Mouse (Mus musculus) Patski (cell line): ENCODE measurements at regions not wholly inside any gene's neighbourhood (a gene's known extent, or its start where the extent isn't known, plus 50 kb on each side); places are given as distances from the start of the nearest gene placed in this dataset.

Source experiments
- ATAC-seq: fragments of 100-300 bp; one replicate; pipeline ENCODE4 v1.8.0; 2021
- CTCF ChIA-PET: fragments of 350-600 bp; sonication (Branson Sonifier 250); formaldehyde crosslinking; loops from one replicate; lab custom pipeline; 2022; ENCODE audit warnings: inconsistent platforms; lab: Charles Lee
- POLR2A ChIA-PET: fragments of 350-600 bp; sonication (Branson Sonifier 250); formaldehyde crosslinking; loops from one replicate; lab custom pipeline; 2022; ENCODE audit warnings: antibody characterized with exemption, inconsistent platforms; lab: Charles Lee
- DNase-seq: peaks from one replicate; pipeline ENCODE4 v3.0.0-alpha.2; 2011; ENCODE audit warnings: low read depth, low spot score
- H3K27me3 ChIP-seq: fragments of 371-371 bp; one replicate; pipeline ENCODE4 v1.5.1; 2021
- CTCF ChIP-seq: fragments of 100-300 bp; IDR thresholded peaks from one replicate; pipeline ENCODE4 v1.5.1; 2021
- in situ Hi-C: fragments of 300-500 bp; cut with MboI; formaldehyde crosslinking; loops from 3 replicates; pipeline ENCODE4 v1.11.1; 2018; ENCODE audit warnings: low pct_unique_long_range_greater_than_20kb, mixed read lengths

GRCm38 (mm10) chr8:11145251-11145650 lies 137.0 kb upstream of the Irs2 start:
- in situ Hi-C loops, result no loop called here
- no peak for TF ChIP-seq CTCF

DNA sequence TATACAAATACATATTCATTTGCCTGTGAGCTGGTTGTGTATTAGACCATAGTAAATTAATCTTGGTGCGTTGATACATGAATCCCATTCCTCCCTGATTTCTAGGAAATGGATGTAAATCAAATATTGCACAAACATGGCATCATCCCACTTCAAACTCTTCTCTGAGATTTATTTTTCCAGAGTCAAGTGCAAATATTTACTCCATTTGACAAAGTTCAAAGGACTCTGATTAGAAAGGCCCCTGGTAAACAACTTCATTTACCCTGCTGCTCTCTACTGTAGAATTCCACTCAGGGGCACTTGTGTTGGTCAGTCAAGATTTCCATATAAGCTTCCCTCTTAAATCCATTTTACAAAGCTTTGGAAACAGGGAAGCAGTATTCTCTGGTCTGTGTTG lies 132.3 kb upstream of the Irs2 start:
- TF ChIP-seq CTCF, result no peak
- in situ Hi-C loops, result no loop called here
- no peak for ATAC-seq
- no peak for DNase-seq
- CTCF ChIA-PET, result no interaction called here
- POLR2A ChIA-PET, result no interaction called here
- H3K27me3 ChIP-seq, result no peaks in the 10 kb centered on the region

More at GRCm38 (mm10) chr8:11145251-11145650, 137.0 kb upstream of the Irs2 start:
- ChIA-PET CTCF (interaction anchor here (1.1 kb wide), 1 partner anchor 10 kb away, joined by 3 read pairs; no protein-coding TSS in a partner anchor), POLR2A (no interaction called here)
- DNase-seq (no peak), ATAC-seq (no peak)
- no peaks in the 10 kb centered on the region for H3K27me3 ChIP-seq

- ChIA-PET POLR2A (interaction anchor here (0.5 kb wide), 1 partner anchor 58 kb away, joined by 3 read pairs; no protein-coding TSS in a partner anchor), CTCF (no interaction called here)
Measured at GRCm38 (mm10) chr8:11139294-11139693, 131.0 kb upstream of the Irs2 start.

DNA sequence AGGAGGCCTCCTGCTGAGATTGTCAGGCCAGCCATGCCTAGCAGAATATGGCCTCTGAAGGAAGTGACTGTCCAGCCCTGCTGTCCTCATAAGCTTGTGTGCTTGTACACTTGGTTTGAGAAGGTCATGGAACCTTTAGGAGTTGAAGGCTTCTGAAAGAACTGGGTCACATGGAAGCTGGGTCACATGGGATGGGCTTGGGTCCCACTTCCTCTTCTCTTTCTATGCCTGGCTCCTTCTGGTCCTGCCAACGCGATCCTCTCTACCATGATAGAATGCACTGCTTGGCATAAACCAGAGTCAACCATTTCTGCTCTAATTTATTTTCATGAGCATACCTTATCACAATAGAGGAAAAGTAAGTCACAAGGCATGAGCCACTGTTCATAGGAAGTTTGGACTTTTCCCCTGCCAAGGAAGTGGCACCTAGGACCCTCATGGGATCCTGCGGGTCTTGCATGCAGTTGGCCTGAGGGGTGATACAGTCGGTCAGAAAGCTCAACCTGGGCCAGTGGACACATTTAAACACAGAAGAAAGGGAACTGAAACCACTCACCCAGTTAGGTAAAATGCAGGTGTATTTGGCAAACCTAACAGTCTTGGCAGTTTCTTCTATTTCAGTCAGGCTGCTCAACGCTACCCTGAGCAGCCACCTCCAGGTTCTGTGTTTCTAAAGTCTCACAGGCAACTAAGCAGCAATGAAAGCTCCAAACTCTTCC lies 130.2 kb upstream of the Irs2 start:
- TF ChIP-seq CTCF, result no peak

More at GRCm38 (mm10) chr8:11139294-11139693, 131.0 kb upstream of the Irs2 start:
- ATAC-seq (no peak), DNase-seq (no peak)
- H3K27me3 ChIP-seq, result no peaks in the 10 kb centered on the region
- no peak for TF ChIP-seq CTCF
- in situ Hi-C loops, result no loop called here

GRCm38 (mm10) chr8:11136566-11136965 lies 128.3 kb upstream of the Irs2 start:
- TF ChIP-seq CTCF, result no peak
- in situ Hi-C loops, result no loop called here
- H3K27me3 ChIP-seq, result no peaks in the 10 kb centered on the region
- POLR2A ChIA-PET, result no interaction called here
- DNase-seq, result no peak
- ATAC-seq, result no peak
- CTCF ChIA-PET, result no interaction called here

More for the DNA sequence above, 130.2 kb upstream of the Irs2 start:
- ChIA-PET CTCF (no interaction called here), POLR2A (no interaction called here)
- ATAC-seq (no peak), DNase-seq (no peak)
- in situ Hi-C loops, result no loop called here
- no peaks in the 10 kb centered on the region for H3K27me3 ChIP-seq

- in situ Hi-C loops, result no loop called here
- DNase-seq (no peak), ATAC-seq (no peak)
- no peak for TF ChIP-seq CTCF
- ChIA-PET POLR2A (no interaction called here), CTCF (interaction anchor here (1.3 kb wide), 1 partner anchor 10 kb away, joined by 3 read pairs; no protein-coding TSS in a partner anchor)
- H3K27me3 ChIP-seq, result no peaks in the 10 kb centered on the region
Measured at GRCm38 (mm10) chr8:11135135-11135534, 126.9 kb upstream of the Irs2 start.

DNA sequence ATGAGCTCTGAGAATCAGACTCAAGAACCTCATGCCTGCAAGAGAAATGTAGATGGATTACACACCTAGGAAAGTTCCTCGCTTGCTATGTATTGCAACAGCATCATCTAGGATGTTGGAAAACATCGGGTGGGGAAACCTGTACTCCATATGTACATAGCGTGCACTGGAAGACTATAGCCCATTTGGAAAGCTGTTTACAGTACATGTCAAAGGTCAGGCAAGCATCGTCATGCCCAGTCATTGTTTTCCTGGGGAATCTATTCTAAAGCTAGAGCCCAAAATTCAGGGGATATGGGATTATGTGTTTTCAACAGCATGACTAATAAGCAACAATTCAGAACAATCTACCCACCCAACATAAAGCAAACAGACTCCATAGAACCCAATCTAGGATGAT lies 126.3 kb upstream of the Irs2 start:
- TF ChIP-seq CTCF, result no peak
- ChIA-PET POLR2A (no interaction called here), CTCF (interaction anchor here (1.3 kb wide), 1 partner anchor 11 kb away, joined by 3 read pairs; no protein-coding TSS in a partner anchor)
- DNase-seq, result no peak
- ATAC-seq, result no peak
- in situ Hi-C loops, result no loop called here
- H3K27me3 ChIP-seq, result no peaks in the 10 kb centered on the region

GRCm38 (mm10) chr8:11119030-11119634 lies 110.9 kb upstream of the Irs2 start:
- no peaks in the 10 kb centered on the region for H3K27me3 ChIP-seq
- no peak for TF ChIP-seq CTCF
- ChIA-PET POLR2A (no interaction called here), CTCF (interaction anchor here (0.7 kb wide), 1 partner anchor 588 kb away, joined by 3 read pairs; no protein-coding TSS in a partner anchor)
- no peak for ATAC-seq
- in situ Hi-C loops, result no loop called here
- no peak for DNase-seq

- ChIA-PET CTCF (interaction anchor here (1.3 kb wide), 1 partner anchor 9 kb away, joined by 3 read pairs; no protein-coding TSS in a partner anchor), POLR2A (no interaction called here)
- TF ChIP-seq CTCF, result no peak
- ATAC-seq, result no peak
- no peak for DNase-seq
- in situ Hi-C loops, result no loop called here
- H3K27me3 ChIP-seq, result no peaks in the 10 kb centered on the region
Measured at GRCm38 (mm10) chr8:11116534-11116933, 108.3 kb upstream of the Irs2 start.

GRCm38 (mm10) chr8:11115210-11115609 lies 107.0 kb upstream of the Irs2 start:
- in situ Hi-C loops, result no loop called here
- ATAC-seq, result no peak
- no peak for TF ChIP-seq CTCF
- no peaks in the 10 kb centered on the region for H3K27me3 ChIP-seq
- POLR2A ChIA-PET, result no interaction called here
- CTCF ChIA-PET, result interaction anchor here (1.3 kb wide), 1 partner anchor 9 kb away, joined by 4 read pairs; no protein-coding TSS in a partner anchor
- no peak for DNase-seq

- DNase-seq (no peak), ATAC-seq (no peak)
- TF ChIP-seq CTCF, result no peak
- ChIA-PET CTCF (interaction anchor here (1.3 kb wide), 1 partner anchor 9 kb away, joined by 4 read pairs; no protein-coding TSS in a partner anchor), POLR2A (no interaction called here)
- no peaks in the 10 kb centered on the region for H3K27me3 ChIP-seq
- in situ Hi-C loops, result no loop called here
Measured at GRCm38 (mm10) chr8:11114531-11114930, 106.3 kb upstream of the Irs2 start.
